Mouse (Mus musculus) embryonic facial prominence, embryonic 11.5 days (tissue): ENCODE results near the gene Dido1. TPM values are rescaled to one million over a fixed set of nuclear protein-coding genes. Genes with fewer than 3 reads are reported as not detected.
A peak's percentile ranks its signal among the peaks of the same experiment; 100 is the strongest.

Experiments used
- ATAC-seq: fragments of 200-750 bp; cut with Nextera tagmentation; replicated peaks from 2 replicates; pipeline ENCODE4 v1.8.0; 2017; ENCODE audit warnings: low read depth; ENCODE audit not compliant: insufficient number of reproducible peaks, low FRiP score, low TSS enrichment
- DNase-seq: peaks from one replicate; pipeline ENCODE4 v3.0.0-alpha.2; 2015; ENCODE audit warnings: low spot score
- H3K27ac ChIP-seq: fragments of 300-500 bp; sonication (generic); replicated peaks from 2 replicates; pipeline ENCODE4 v1.5.1; 2014; ENCODE audit warnings: mild to moderate bottlenecking, low read depth, low read length, control low read depth
- H3K27me3 ChIP-seq: fragments of 300-500 bp; sonication (generic); 2 replicates; pipeline ENCODE4 v1.6.1; 2014; ENCODE audit warnings: mild to moderate bottlenecking, low read length, moderate library complexity, mixed read lengths; ENCODE audit not compliant: control insufficient read depth, insufficient read depth
- H3K36me3 ChIP-seq: fragments of 300-500 bp; sonication (generic); replicated peaks from 2 replicates; pipeline ENCODE4 v1.6.1; 2014; ENCODE audit warnings: low read depth, mild to moderate bottlenecking, low read length, moderate library complexity, mixed read lengths; ENCODE audit not compliant: control insufficient read depth, insufficient read depth
- H3K4me1 ChIP-seq: fragments of 300-500 bp; sonication (generic); 2 replicates; pipeline ENCODE4 v1.6.1; 2014; ENCODE audit warnings: low read length, mixed read lengths; ENCODE audit not compliant: control insufficient read depth, insufficient read depth
- H3K4me2 ChIP-seq: fragments of 300-500 bp; sonication (generic); 2 replicates; pipeline ENCODE4 v1.6.1; 2014; ENCODE audit warnings: low read depth, mild to moderate bottlenecking, control low read depth, low read length, moderate library complexity
- H3K4me3 ChIP-seq: fragments of 300-500 bp; sonication (generic); 2 replicates; pipeline ENCODE4 v1.5.1; 2014; ENCODE audit warnings: low read depth, low read length, control low read depth
- H3K9ac ChIP-seq: fragments of 300-500 bp; sonication (generic); replicated peaks from 2 replicates; pipeline ENCODE4 v1.6.1; 2014; ENCODE audit warnings: mild to moderate bottlenecking, control low read depth, low read length
- H3K9me3 ChIP-seq: fragments of 300-500 bp; sonication (generic); replicated peaks from 2 replicates; pipeline ENCODE4 v1.6.1; 2016; ENCODE audit warnings: mild to moderate bottlenecking, low read length, inconsistent platforms, mixed read lengths; ENCODE audit not compliant: control insufficient read depth
- WGBS: fragments of 180-500 bp; shearing (Covaris S2); extraction: QIAGEN DNeasy Blood & Tissue Kit; methylation state at CpG from one replicate; pipeline ENCODE4 v1.1.7; 2014; 5-methylcytosine and 5-hydroxymethylcytosine counted together
- polyA plus RNA-seq: library from polyadenylated mRNA; unstranded; fragments of >200 nt; fragmentation: Nextera tagmentation; extraction: Ambion mirVana; gene quantifications from 2 replicates; pipeline ENCODE4 v1.2.1, GENCODE M21; 2014

The Dido1 gene
- 27.8 and 28.3 TPM in 2 replicates for polyA plus RNA-seq

- H3K9me3 ChIP-seq: no peaks in the 10 kb centered on the region
- peaks cover 2% of the 10 kb centered on the region; the same call in 1 of the 2 replicates for H3K36me3 ChIP-seq
- H3K4me2 ChIP-seq: peak within 1 kb of the TSS; percentile 73
- ATAC-seq (peak; percentile 90), DNase-seq (peak; percentile 99)
- H3K9ac ChIP-seq: peak within 1 kb of the TSS; percentile 98
- H3K4me1 ChIP-seq: peaks cover 6% of the 10 kb centered on the region
- H3K27me3 ChIP-seq: no peaks in the 10 kb centered on the region
- under 1% methylated on average over 35 of the region's 43 CpGs for WGBS
- peak within 1 kb of the TSS; percentile 79 for H3K27ac ChIP-seq
- peak within 1 kb of the TSS; percentile 100 for H3K4me3 ChIP-seq
These were observed at the start of gene Dido1, which contains the start of gene Gid8 for GRCm38 (mm10) chr2:180709923-180710272. TSS of gene Dido1 (minus strand) at chr2:180709999. TSS of gene Gid8 (plus strand) at chr2:180710117.

- Histone ChIP-seq H3K4me1 (no peaks in the 10 kb centered on the region), H3K9ac (no peak overlapping the region), H3K4me3 (no peak overlapping the region), H3K36me3 (no peaks in the 10 kb centered on the region), H3K27ac (peak overlapping the region; percentile 20; the same call in 1 of the 2 replicates), H3K9me3 (no peaks in the 10 kb centered on the region), H3K27me3 (no peaks in the 10 kb centered on the region), H3K4me2 (no peak overlapping the region)
- 51% methylated on average over 15 of the region's 15 CpGs for WGBS
- DNase-seq (no peak), ATAC-seq (peak; percentile 72; the same call in 1 of the 2 replicates)
These were observed 48.9 kb upstream of the Dido1 start for GRCm38 (mm10) chr2:180758513-180759263.

GRCm38 (mm10) chr2:180756786-180757185 lies 47.0 kb upstream of the Dido1 start:
- Histone ChIP-seq H3K27ac (no peak overlapping the region), H3K36me3 (no peaks in the 10 kb centered on the region), H3K4me2 (no peak overlapping the region), H3K9ac (no peak overlapping the region), H3K4me1 (no peaks in the 10 kb centered on the region), H3K9me3 (no peaks in the 10 kb centered on the region), H3K4me3 (no peak overlapping the region), H3K27me3 (no peaks in the 10 kb centered on the region)
- DNase-seq (no peak), ATAC-seq (no peak)
- WGBS: 20% methylated on average over 2 of the region's 2 CpGs

GRCm38 (mm10) chr2:180755896-180756295 lies 46.1 kb upstream of the Dido1 start:
- H3K36me3 ChIP-seq: no peaks in the 10 kb centered on the region
- DNase-seq: peak; percentile 81
- no peak overlapping the region for H3K27ac ChIP-seq
- ATAC-seq: no peak
- no peak overlapping the region for H3K9ac ChIP-seq
- no peak overlapping the region for H3K4me3 ChIP-seq
- no peak overlapping the region for H3K4me2 ChIP-seq
- WGBS: under 1% methylated on average over 8 of the region's 8 CpGs
- no peaks in the 10 kb centered on the region for H3K27me3 ChIP-seq
- no peaks in the 10 kb centered on the region for H3K9me3 ChIP-seq
- no peaks in the 10 kb centered on the region for H3K4me1 ChIP-seq

- H3K27ac ChIP-seq: no peak overlapping the region
These were observed 45.3 kb upstream of the Dido1 start for GRCm38 (mm10) chr2:180754976-180755688.

GRCm38 (mm10) chr2:180748904-180749303 lies 39.1 kb upstream of the Dido1 start:
- Histone ChIP-seq H3K4me3 (no peak overlapping the region), H3K9ac (no peak overlapping the region), H3K4me2 (no peak overlapping the region), H3K27ac (no peak overlapping the region), H3K4me1 (no peaks in the 10 kb centered on the region), H3K36me3 (no peaks in the 10 kb centered on the region), H3K9me3 (no peaks in the 10 kb centered on the region), H3K27me3 (no peaks in the 10 kb centered on the region)
- ATAC-seq (no peak), DNase-seq (no peak)
- WGBS: 24% methylated on average over 5 of the region's 5 CpGs

More at GRCm38 (mm10) chr2:180754976-180755688, 45.3 kb upstream of the Dido1 start:
- Histone ChIP-seq H3K27me3 (no peaks in the 10 kb centered on the region), H3K4me3 (no peak overlapping the region), H3K4me1 (no peaks in the 10 kb centered on the region), H3K4me2 (no peak overlapping the region), H3K9me3 (no peaks in the 10 kb centered on the region), H3K36me3 (no peaks in the 10 kb centered on the region), H3K9ac (no peak overlapping the region)
- ATAC-seq (no peak), DNase-seq (no peak)
- 67% methylated on average over 5 of the region's 5 CpGs for WGBS

- H3K27me3 ChIP-seq: no peaks in the 10 kb centered on the region
- DNase-seq: no peak
These were observed 36.9 kb upstream of the Dido1 start for GRCm38 (mm10) chr2:180746569-180747192.

More at GRCm38 (mm10) chr2:180746569-180747192, 36.9 kb upstream of the Dido1 start:
- H3K27ac ChIP-seq: no peak overlapping the region
- WGBS: 24% methylated on average over 5 of the region's 5 CpGs
- ATAC-seq: no peak
- H3K4me1 ChIP-seq: no peaks in the 10 kb centered on the region
- H3K4me2 ChIP-seq: no peak overlapping the region
- no peaks in the 10 kb centered on the region for H3K36me3 ChIP-seq
- no peaks in the 10 kb centered on the region for H3K9me3 ChIP-seq
- H3K9ac ChIP-seq: no peak overlapping the region
- H3K4me3 ChIP-seq: no peak overlapping the region
